Mouse (Mus musculus): ENCODE results near the gene Taf8. TPM values are rescaled to one million over a fixed set of nuclear protein-coding genes. Genes with fewer than 3 reads are reported as not detected.

Taf8 gene
- polyA plus RNA-seq, 1 experiment, result not detected

DNA sequence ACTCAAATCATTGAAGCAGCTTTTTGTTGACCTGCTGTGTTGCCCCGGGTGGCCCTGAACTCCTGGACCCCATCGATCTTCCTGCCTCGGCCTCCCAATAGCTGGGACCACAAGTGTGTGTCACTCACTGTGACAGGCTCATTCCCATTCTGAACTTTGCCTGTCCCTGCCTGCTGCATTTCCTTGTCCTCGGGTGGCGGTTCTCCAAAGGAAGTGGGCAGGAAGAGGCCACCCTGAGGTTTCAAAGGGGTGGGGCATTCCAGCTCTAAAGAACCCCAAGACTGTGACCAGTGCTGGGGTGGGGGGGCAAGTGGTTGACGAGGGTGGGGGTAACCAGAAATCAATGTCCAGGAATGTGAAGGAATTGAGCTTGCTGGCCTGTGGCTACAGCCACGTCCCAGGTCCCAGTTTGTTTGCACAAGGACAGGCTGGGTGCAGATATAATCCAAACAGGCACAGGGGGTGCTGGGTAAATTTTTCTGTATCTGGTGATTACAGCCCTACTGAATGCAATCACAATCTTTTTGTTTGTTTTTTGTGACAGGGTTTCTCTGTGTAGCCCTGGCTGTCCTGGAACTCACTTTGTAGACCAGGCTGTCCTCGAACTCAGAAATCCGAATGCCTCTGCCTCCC, 62.6 kb downstream of the Taf8 start:
- no peak for TF ChIP-seq CTCF (IDR thresholded peaks at IDR 0.05; ENCODE audit: insufficient read depth, low read depth, low read length)
- no peak for TF ChIP-seq POLR2A (IDR thresholded peaks at IDR 0.05; ENCODE audit: insufficient read depth, low read depth, low read length)
- Histone ChIP-seq H3K27ac (ENCODE audit: insufficient read depth, low read depth, low read length) (no peak overlapping the region), H3K4me3 (ENCODE audit: insufficient read depth, low read depth, low read length) (no peak overlapping the region), H3K4me1 (ENCODE audit: control insufficient read depth, insufficient read depth, low read length) (peaks cover 23% of the 10 kb centered on the region)
- 70% methylated on average over 9 of the region's 9 CpGs for WGBS

DNA sequence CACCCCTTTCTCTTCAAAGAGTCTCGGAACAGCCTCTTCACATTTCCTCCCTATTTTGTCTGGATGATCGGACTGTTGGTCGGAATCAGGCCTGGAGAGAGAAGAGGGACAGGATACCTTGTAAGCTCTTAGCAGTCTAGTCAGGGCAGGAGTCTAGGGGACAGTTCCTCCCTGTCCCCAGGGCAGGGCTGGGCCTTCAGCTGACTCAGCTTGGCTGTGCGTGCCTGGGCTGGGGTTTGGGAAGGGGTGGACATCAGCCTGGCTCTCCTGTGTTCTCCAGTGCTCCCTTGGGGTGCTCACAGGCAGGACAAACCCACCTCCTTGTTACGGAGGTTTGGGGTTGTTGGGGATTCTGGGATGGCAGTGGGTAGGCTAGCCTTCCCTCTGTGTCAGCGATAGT, 63.5 kb downstream of the Taf8 start:
- no peak overlapping the region for H3K4me3 ChIP-seq (ENCODE audit: insufficient read depth, low read depth, low read length)
- WGBS, result 87% methylated on average over 6 of the region's 6 CpGs
- no peak overlapping the region for H3K27ac ChIP-seq (ENCODE audit: insufficient read depth, low read depth, low read length)
- peaks cover 23% of the 10 kb centered on the region for H3K4me1 ChIP-seq (ENCODE audit: control insufficient read depth, insufficient read depth, low read length)
- no peak for TF ChIP-seq CTCF (IDR thresholded peaks at IDR 0.05; ENCODE audit: insufficient read depth, low read depth, low read length)
- TF ChIP-seq POLR2A (IDR thresholded peaks at IDR 0.05; ENCODE audit: insufficient read depth, low read depth, low read length), result no peak

DNA sequence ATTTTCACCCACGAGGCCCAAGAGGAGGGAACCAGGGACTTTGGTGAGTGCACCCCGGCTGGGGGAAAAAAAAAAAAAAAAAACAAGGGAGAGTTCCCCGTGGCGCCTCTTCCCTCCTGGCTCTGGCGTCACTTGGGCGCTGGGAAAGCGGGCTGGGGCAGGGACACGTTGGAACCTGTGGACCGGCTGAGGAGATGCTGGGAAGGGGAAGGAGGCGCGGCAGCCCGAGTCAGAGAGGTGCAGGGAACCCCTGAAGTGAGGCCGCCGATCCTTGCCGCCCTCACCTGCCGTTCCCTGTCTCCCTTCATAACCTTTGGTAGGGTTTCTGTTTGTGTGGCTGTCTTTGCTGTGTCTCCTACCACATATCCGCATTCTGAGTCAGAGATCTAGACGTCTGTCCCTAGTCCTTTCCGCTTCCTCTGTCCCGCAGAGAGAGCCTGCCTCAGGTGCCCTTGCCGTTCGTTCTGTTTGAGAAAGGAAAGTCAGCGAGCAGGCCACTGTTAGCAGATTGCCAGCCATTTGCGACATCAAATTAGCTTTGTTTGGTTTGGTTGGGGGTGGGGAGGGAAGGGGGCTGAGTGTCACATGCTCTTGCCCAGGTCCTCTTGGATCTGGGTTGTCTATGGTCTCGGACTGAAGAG, 65.1 kb downstream of the Taf8 start, which contains the start of gene 1700001C19Rik:
TSS of gene 1700001C19Rik (minus strand) at position 470 of the 641 bp plus-strand sequence.
- no peak within 1 kb of the TSS for H3K27ac ChIP-seq (ENCODE audit: insufficient read depth, low read depth, low read length)
- TF ChIP-seq POLR2A (IDR thresholded peaks at IDR 0.05; ENCODE audit: insufficient read depth, low read depth, low read length) (no peak), CTCF (IDR thresholded peaks at IDR 0.05; ENCODE audit: insufficient read depth, low read depth, low read length) (no peak)
- peak within 1 kb of the TSS; percentile 26 for H3K4me3 ChIP-seq (ENCODE audit: insufficient read depth, low read depth, low read length)
- WGBS, result 18% methylated on average over 25 of the region's 25 CpGs
- H3K4me1 ChIP-seq (ENCODE audit: control insufficient read depth, insufficient read depth, low read length), result peaks cover 23% of the 10 kb centered on the region

DNA sequence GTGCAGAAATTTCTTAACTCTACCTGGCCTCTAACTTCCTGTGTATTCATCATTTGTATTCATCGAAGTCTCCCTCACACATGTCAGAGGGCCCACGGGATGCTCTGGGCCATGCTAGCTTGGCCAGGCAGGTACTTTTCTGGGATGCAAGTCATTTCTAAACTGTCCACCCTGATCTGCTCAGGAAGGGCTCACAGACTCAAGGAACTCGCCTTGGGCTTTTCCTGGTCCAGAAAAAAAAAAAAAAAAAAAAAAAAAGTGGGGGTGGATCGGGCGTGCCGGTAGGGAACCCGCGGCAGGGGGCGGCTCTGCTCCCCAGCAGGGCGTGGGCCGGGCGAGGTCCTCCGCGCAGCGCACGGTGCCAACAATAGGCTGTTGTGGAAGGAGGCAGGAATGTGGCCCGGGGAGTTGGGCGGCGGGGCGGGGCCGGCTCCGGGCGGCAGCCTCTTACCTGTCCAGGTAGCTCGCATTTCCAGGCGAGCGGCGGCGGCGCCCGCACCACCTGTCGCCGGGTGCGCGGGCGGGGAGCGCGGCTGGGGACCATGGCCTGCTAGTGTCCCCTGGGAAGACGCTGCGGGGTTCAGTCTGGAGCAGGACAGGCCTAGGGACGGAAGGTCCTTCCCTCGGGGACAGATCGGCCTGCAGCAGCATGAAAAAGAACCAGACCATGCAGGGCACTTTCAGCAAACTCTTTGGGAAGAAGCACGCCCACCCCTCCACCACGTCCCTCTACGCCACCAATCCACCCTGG, 65.8 kb downstream of the Taf8 start, which contains the start of gene AI661453:
TSS of gene AI661453 (plus strand) at position 460 of the 751 bp plus-strand sequence.
- 4% methylated on average over 42 of the region's 45 CpGs for WGBS
- TF ChIP-seq POLR2A (IDR thresholded peaks at IDR 0.05; ENCODE audit: insufficient read depth, low read depth, low read length), result no peak
- no peak for TF ChIP-seq CTCF (IDR thresholded peaks at IDR 0.05; ENCODE audit: insufficient read depth, low read depth, low read length)
- Histone ChIP-seq H3K27ac (ENCODE audit: insufficient read depth, low read depth, low read length) (no peak within 1 kb of the TSS), H3K4me1 (ENCODE audit: control insufficient read depth, insufficient read depth, low read length) (peaks cover 19% of the 10 kb centered on the region), H3K4me3 (ENCODE audit: insufficient read depth, low read depth, low read length) (peak within 1 kb of the TSS; percentile 26)

Other genes starting within 250 kb of the Taf8 start
- not detected in 2 replicates for gene Mrps10, start 133.4 kb downstream of the Taf8 start, polyA plus RNA-seq (2012; ENCODE audit: insufficient read depth, insufficient read length, low replicate concordance, missing spikeins)
- not detected in 2 replicates for gene Guca1b, start 116.9 kb downstream of the Taf8 start, polyA plus RNA-seq (2012; ENCODE audit: insufficient read depth, insufficient read length, low replicate concordance, missing spikeins)
- not detected in 2 replicates for gene Guca1a, start 101.7 kb downstream of the Taf8 start, polyA plus RNA-seq (2012; ENCODE audit: insufficient read depth, insufficient read length, low replicate concordance, missing spikeins)
- not detected in 2 replicates for gene AI661453, start 65.7 kb downstream of the Taf8 start, polyA plus RNA-seq (2012; ENCODE audit: insufficient read depth, insufficient read length, low replicate concordance, missing spikeins)
- not detected in 2 replicates for gene 1700001C19Rik, start 64.9 kb downstream of the Taf8 start, polyA plus RNA-seq (2012; ENCODE audit: insufficient read depth, insufficient read length, low replicate concordance, missing spikeins)
- gene Ccnd3, start 2.8 kb upstream of the Taf8 start, polyA plus RNA-seq (2012; ENCODE audit: insufficient read depth, insufficient read length, low replicate concordance, missing spikeins), result 292 and 423 TPM in 2 replicates
- gene Bysl, start 109.2 kb upstream of the Taf8 start, polyA plus RNA-seq (2012; ENCODE audit: insufficient read depth, insufficient read length, low replicate concordance, missing spikeins), result not detected in 2 replicates
- not detected in 2 replicates for gene Med20, start 109.3 kb upstream of the Taf8 start, polyA plus RNA-seq (2012; ENCODE audit: insufficient read depth, insufficient read length, low replicate concordance, missing spikeins)
- not detected in 2 replicates for gene Gm20517, start 109.3 kb upstream of the Taf8 start, polyA plus RNA-seq (2012; ENCODE audit: insufficient read depth, insufficient read length, low replicate concordance, missing spikeins)
- not detected in 2 replicates for gene Usp49, start 128.4 kb upstream of the Taf8 start, polyA plus RNA-seq (2012; ENCODE audit: insufficient read depth, insufficient read length, low replicate concordance, missing spikeins)
- not detected in 2 replicates for gene Tomm6, start 186.1 kb upstream of the Taf8 start, polyA plus RNA-seq (2012; ENCODE audit: insufficient read depth, insufficient read length, low replicate concordance, missing spikeins)
- not detected in 2 replicates for gene Frs3, start 186.7 kb upstream of the Taf8 start, polyA plus RNA-seq (2012; ENCODE audit: insufficient read depth, insufficient read length, low replicate concordance, missing spikeins)
- gene Gm21981, start 192.2 kb upstream of the Taf8 start, polyA plus RNA-seq (2012; ENCODE audit: insufficient read depth, insufficient read length, low replicate concordance, missing spikeins), result not detected in 2 replicates
- gene Prickle4, start 192.4 kb upstream of the Taf8 start, polyA plus RNA-seq (2012; ENCODE audit: insufficient read depth, insufficient read length, low replicate concordance, missing spikeins), result not detected in 2 replicates
- gene Pgc, start 224.6 kb upstream of the Taf8 start, polyA plus RNA-seq (2012; ENCODE audit: insufficient read depth, insufficient read length, low replicate concordance, missing spikeins), result not detected in 2 replicates
- gene Tfeb, start 234.7 kb upstream of the Taf8 start, polyA plus RNA-seq (2012; ENCODE audit: insufficient read depth, insufficient read length, low replicate concordance, missing spikeins), result not detected in 2 replicates

Measured in olfactory bulb, adult 2 months (tissue).